Mouse (Mus musculus): Measurements from ENCODE around the gene Btbd16. TPM values are rescaled to one million over a fixed set of nuclear protein-coding genes. Genes with fewer than 3 reads are reported as not detected.

The Btbd16 gene
- total RNA-seq (2021), result under 1 TPM; 0.74 to 0.94 TPM
- long read RNA-seq, partial matches to known transcripts, result 0 of 1 reads
- long read RNA-seq, other reads (novel, unspliced or antisense), result 1 of 1 reads

DNA sequence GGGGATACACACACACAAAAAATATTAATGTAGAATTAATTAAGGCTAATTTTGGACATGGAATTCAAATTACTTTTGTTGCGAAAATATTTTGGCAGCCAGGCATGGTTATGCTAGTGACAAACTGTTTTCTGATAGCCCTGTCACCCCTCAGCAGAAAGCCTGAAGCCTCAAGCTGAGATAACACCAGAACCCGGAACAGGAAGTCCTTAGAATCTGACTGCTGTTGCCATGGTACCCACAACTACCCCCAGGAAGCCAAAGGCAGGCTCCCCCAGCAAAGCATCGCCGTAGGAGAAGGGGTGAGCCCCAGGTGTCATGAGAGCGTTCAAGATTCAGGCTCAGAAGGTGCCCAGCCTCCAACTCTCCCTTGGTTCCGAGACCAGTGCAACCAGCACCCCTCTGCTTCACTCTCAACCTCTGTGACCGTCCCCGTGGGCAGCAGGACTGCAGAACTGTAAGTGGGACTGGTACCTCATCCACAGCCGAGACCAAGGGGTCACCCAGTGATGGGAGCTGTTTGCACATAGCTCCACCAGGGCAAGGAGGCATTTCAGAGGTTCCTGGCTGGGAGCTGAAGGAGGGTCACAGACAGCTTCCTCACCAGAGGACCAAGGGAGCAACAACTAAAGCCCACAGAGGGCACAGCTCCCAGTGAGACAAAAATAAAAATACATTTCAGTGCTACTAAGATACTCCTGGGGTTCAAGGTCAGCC, at the start of gene Btbd16:
TSS of gene Btbd16 (plus strand) at position 156 of the 717 bp plus-strand sequence.
- no peak for DNase-seq (ENCODE audit: low spot score in 2 of 2)

DNA sequence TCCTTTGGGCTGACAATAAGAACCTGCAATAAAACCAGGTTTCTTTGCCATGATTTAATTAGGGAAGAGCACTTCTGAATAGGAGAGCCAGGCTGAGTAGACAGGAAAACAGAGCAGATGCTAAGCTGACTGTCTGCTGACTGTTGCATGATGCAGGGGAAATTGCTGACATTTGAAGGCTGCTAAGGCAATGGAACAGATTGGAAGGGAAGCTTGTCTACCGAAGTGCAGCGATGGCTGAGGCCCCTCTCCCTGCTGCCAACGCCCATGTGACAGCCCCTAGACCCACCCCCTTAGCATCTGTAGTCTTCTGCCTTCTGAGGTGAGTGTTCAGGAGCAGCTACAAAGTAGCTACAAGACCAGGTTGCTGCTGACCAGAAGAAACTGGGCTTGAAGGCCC, 47.7 kb upstream of the Btbd16 start:
- DNase-seq (ENCODE audit: low spot score in 2 of 2), result peak; percentile 58 to 81

DNA sequence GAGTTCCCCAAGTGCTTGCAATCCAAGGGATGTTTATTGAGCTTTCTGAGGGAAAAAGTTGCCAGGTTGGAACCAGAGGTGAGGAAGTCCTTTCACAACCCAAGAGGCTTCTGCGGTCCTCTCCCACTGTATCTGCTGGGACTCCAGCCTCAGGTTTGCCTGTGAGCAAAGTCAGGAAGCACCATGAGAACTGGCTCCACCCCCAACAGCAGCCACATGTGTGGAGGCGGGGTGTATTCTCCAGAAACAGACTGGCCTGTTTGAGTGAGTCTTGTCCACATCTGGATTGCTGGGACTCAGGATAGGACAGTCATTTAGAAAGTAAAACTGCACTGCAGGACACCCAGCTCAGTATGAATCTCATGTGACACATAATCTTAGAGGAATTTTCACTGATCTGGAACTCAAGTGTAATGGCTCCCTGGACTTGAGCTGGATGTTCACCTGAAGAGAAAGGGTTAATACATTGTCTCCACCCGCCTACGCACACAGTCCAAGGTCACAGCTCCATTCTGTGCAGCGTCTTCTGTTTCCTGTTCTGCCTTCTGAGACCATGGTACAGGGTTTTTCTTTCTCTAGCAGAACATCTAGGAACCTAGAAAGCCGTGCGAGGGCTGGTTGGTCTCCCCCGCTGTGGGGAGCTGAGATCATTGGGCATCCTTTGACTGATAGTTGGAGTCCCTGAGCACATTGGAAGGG, 47.0 kb upstream of the Btbd16 start:
- no peak for DNase-seq (ENCODE audit: low spot score in 2 of 2)

GRCm38 (mm10) chr7:130727560-130727959, 46.3 kb upstream of the Btbd16 start:
- no peak for DNase-seq (ENCODE audit: low spot score in 2 of 2)

GRCm38 (mm10) chr7:130731792-130732191, 42.1 kb upstream of the Btbd16 start:
- DNase-seq (ENCODE audit: low spot score in 2 of 2), result no peak

GRCm38 (mm10) chr7:130732908-130733307, 41.0 kb upstream of the Btbd16 start:
- DNase-seq (ENCODE audit: low spot score in 2 of 2), result peak in 1 of 2 experiments; percentile 49

GRCm38 (mm10) chr7:130733423-130733822, 40.4 kb upstream of the Btbd16 start:
- no peak for DNase-seq (ENCODE audit: low spot score in 2 of 2)

DNA sequence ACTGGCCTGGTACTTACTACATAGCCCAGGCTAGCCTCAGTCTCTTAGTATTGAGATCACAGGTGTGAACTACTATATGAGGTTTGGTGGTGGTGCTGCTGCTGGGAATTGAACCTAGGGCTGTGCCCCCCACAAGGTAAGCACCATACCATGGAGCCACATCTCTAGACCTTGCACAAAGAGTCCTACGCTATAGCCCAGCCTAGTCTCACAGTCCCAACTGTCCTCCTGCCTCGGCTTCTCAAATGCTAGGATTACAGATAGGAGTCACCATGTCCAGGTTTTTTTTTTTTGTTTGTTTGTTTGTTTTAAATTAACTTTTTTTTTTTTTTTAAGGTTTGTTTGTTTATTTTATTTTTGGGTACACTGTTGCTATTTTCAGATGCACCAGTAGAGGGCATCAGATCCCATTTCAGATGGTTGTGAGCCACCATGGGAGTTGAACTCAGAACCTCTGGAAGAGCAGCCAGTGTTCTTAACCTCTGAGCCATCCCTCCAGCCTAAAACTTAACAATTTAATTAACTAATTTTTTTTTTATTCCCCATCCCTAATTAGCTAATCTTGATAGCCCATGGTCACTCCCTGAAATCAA, 39.6 kb upstream of the Btbd16 start:
- no peak for DNase-seq (ENCODE audit: low spot score in 2 of 2)

- DNase-seq (ENCODE audit: low spot score in 2 of 2), result no peak
These were observed 32.8 kb upstream of the Btbd16 start for GRCm38 (mm10) chr7:130741099-130741498.

GRCm38 (mm10) chr7:130743239-130744025, 30.4 kb upstream of the Btbd16 start:
- DNase-seq (ENCODE audit: low spot score in 2 of 2), result no peak

DNA sequence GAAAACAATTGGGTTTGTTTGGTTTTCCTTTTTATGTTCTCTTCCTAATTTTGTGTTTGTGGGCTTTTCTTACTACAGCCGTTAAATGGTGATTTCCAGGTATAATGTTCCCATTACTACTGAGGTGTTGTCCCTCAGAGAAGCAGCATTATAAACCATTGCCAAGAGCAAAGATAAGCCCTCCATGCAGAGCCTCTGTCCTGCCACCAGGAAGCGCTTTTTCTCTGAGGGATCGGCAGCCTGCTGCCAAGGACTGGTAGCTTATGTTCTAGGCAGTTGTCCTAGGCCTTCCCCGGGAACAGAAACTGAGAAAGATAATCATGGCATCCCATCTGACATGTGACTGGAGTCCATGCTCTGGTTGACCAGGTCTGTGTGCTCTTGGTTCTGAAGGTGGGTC, 24.7 kb upstream of the Btbd16 start:
- no peak for DNase-seq (ENCODE audit: low spot score in 2 of 2)

- DNase-seq (ENCODE audit: low spot score in 2 of 2), result no peak
These were observed 22.9 kb upstream of the Btbd16 start for GRCm38 (mm10) chr7:130750752-130751490.

DNA sequence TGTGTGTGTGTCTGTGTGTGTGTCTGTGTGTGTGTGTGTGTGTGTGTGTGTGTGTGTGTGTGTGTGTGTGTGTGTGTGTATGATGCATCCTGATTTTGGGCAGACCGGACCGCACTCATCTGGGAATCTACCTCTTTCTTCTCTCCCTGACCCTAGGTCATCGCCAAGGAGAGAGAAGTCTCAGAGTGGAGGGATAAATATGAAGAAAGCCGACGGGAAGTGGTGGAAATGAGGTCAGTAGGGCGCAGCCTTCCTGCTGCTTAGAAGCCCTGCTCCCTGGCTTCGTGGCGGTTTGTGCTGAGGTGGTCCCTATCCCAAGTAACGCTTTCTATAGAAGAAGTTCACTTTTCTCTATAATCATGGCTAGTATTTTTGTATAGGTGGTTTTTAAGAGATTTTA, 22.2 kb upstream of the Btbd16 start:
- DNase-seq (ENCODE audit: low spot score in 2 of 2), result no peak

DNA sequence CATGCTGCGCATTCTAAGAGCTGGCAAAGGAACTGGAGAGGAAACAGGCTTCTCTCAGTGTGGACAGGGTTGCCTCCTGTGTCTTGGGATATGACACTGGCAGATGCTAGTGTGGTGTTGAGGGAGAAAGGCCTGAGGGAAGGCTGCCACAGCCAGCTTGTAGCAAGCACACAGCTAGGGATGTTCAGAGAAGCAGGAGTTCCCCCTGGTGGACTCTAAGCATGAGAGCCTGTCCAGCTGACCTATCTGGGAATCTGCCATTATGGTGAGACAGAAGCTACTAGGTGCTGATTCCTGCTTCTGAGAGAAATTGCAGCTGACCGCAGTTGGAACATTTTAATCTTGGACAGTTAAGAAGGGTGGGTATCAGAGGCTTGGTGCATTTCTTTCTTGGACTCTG, 19.1 kb upstream of the Btbd16 start:
- no peak for DNase-seq (ENCODE audit: low spot score in 2 of 2)

DNA sequence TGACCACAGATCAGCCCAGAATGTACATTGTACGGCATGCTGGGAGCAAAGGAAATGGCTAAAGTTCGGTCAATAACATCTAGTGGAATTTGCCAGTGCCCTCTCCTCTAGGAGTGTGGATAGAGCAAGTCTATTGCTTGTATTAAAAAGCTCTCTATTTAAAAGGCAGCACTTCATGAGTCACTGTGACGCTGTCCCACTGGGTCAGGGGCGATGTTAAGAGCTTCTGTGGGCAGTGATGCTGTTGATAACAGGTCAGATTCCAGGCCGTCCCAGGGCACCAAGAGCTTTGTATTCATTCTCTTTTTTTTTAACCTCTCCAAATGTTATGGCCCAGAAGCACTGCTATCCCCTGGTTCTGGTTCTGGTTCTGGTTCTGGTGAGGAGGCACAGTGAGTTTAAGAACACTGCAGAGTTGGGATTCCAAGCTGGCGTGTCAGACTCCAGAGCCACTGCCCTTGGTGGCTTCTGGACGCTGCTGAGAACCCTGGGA, 17.5 kb upstream of the Btbd16 start:
- DNase-seq (ENCODE audit: low spot score in 2 of 2), result no peak

- no peak for DNase-seq (ENCODE audit: low spot score in 2 of 2)
These were observed 16.5 kb upstream of the Btbd16 start for GRCm38 (mm10) chr7:130757326-130757865.

- DNase-seq (ENCODE audit: low spot score in 2 of 2), result peak; percentile 61 to 87
These were observed 11.6 kb upstream of the Btbd16 start for GRCm38 (mm10) chr7:130762071-130762897.

DNA sequence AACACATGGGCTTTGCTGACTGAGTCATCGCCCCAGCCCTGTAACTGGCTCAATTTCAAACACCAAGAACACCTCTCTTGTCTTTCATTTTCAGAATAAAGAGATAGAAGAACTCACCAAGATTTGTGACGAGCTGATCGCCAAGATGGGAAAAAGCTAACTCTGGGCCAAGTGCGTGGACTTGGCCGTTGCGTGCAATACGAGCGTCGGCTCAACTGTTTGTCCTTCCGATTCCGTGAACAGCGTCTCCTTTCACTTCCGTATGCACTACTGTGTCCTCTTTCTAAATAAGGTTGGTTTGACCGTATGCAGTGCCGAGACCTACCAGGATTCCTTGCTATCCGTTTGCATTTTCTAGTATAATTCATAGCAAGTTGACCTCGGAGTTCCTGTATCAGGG, 9.7 kb upstream of the Btbd16 start:
- DNase-seq (ENCODE audit: low spot score in 2 of 2), result no peak

DNA sequence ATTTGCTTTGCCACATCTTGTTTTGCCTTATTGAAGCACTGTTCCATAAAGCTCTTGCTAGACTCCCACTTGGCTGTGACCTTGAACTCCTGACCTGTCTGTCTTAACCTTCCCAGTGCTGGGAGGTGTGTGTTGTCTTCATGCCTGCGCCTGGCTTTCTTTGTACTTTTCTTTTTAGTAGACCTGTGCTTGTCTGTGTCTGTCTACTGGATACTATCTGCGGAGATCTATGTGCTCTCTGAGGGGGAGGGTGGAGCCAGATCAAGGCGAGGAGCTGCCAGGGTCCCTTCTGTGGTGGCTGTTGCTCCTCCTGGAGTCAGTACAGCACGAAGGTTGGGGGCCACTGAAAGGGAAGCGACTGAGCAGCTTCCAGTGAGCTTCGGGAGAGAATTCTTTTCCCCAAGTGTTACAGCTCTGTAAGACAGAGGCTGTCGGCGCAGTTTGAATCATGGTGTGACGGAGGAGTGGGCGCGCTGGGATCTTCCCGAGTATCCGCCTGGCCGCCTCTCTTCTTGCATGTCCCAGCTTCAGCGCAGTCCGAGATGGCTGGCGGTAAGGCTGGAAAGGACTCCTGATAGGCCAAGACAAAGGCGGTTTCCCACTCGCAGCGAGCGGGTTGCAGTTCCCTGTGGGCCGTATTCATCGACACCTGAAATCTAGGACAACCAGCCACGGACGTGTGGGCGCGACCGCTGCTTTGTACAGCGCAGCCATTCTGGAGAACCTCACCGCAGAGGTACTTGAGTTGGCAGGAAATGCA, 7.3 kb upstream of the Btbd16 start:
- no peak for DNase-seq (ENCODE audit: low spot score in 2 of 2)
